Mouse (Mus musculus) layer of hippocampus, adult 8-10 months (tissue): ENCODE data around the gene Igsf6. TPM values are rescaled to one million over a fixed set of nuclear protein-coding genes. Genes with fewer than 3 reads are reported as not detected.
"Not testable (repeated sequence)": the region's sequence is repeated elsewhere in the genome, so short reads cannot be mapped to it uniquely, and the experiment has no call there.

Experiments used
- DNase-seq, 2 experiments: peaks; one replicate each; pipeline ENCODE4 v3.0.0; 2022; ENCODE audit warnings: low spot score in 2 of 2
- total RNA-seq, 4 experiments: library from RNA; stranded (reverse); gene quantifications; 2 replicates each; pipeline ENCODE4 v1.2.4; 2022

Gene Igsf6
- total RNA-seq, 4 experiments from 2014 or later, result 0.28 to 2.8 (median 0.99) TPM

DNA sequence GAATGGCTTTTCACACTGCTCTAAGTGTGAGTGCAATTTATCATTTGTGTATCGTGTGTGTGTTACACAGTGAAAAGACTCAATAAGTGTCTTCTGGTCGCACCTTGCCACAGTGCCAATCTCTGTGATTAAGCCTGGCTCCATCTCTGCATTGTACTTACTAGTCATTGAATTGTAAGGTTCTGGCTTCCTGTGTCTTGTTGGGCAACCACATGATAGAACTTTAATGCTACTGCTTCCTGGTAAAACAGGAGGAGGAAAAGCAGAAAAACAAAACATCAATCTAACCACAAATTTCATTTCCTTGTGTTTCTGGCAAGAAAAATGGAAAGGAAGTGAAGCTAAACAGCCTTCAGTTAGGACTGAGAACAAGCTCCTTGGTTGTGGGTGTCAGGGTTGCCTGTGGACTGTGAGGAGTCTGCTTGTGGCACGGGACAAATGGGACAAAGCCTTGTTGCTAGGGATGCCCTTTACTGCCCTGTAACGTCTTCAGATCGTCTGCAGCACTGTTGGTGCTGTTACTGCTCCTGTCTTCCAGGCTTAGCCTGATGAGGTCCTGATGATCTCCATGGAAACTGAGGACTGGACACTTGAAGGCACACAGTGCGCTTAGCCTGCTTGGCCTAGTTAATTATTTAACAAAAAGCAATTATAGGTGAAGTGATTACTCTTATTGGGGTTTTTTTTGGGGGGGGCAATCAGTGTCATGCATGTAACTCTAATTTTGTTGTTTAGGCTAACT, 14.7 kb downstream of the Igsf6 start:
- DNase-seq, result no peak

DNA sequence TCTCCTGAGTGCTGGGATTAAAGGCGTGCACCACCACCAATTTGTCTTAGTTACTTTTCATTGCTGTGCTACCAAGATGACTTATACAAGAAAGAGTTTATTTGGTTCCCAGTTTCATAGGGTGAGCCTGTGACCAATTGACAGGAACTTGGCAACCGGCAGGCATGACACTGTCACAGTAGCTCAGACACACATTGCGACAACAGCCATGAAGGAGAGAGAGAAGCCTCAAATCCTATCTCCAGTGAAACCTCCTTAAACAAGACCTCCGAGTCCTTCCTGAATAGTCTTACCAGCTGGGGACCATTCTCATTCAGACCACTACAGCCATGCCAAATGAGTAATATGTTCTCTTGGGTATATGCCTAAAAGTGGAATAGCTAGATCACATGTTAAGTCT, 21.3 kb downstream of the Igsf6 start:
- no peak for DNase-seq

DNA sequence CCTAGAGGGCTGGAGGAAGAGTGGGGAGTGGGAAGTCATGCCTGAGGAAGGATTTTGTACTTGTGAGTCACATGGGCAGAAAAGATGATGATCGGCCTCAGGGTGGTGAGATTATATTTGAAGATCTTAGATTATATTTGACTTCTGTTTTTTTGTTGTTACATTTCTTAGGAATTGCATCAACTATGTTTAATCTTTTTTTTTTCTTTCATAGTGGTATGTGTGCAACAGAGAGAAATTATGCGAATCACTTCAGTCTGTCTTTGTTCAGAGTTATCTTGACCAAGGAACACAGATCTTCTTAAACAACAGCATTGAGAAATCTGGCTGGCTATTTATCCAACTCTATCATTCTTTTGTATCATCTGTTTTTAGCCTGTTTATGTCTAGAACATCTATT, 26.7 kb downstream of the Igsf6 start:
- no peak for DNase-seq

DNA sequence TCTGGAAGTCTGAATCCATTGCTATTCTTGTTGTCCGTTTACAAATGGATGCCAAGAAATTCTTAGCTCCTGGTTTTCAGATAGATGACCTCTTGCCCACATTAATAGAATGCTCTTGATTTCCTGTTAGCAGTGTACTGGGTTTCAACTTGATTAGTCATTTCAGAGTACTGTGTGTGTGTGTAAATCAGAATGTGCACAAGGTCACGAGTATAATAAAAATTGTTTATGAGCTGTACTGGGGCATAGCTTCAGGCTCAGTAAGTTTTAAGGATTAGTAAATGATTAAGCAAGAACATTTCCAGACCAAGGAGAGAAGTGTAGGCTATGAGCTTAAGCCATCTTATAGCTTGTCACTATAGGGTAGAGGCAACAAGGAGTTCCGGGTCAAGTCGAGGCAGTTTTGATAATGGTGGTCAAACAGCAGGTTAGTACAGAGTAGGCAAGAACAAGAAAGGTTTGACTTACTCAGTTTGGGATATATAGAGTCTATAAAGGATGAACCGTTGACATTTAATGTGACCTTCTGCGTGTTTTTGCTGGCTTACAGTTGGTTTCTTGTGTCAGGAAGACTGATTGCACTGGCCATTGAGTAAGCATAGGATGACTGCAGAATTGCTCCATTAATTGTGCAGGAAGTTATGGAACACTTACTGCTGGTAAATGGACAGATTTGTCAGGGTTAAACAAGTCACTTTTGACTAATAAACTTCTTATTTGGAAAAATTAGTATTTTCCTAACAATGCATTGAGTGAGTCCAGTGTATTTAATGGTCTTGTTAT, 28.5 kb downstream of the Igsf6 start:
- DNase-seq, result no peak

DNA sequence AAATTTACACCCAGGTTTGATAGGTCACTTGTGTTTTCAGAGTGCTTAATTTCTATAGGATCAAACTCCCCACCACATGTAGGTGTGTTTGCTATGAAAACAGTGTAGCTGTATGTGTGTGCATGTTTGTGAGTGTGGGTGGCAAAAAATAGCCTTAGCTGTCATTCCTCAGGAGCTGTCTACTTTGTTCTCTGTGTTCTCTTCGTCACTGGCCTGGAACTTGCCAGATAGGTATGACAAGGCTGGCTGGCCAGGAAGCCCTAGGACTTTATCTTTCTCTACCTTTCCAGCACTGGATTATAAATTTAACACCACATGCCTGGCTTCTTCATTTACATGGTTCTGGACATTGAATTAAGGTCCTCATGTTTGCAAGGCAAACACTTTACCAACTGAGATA, 30.1 kb downstream of the Igsf6 start:
- DNase-seq, result no peak

DNA sequence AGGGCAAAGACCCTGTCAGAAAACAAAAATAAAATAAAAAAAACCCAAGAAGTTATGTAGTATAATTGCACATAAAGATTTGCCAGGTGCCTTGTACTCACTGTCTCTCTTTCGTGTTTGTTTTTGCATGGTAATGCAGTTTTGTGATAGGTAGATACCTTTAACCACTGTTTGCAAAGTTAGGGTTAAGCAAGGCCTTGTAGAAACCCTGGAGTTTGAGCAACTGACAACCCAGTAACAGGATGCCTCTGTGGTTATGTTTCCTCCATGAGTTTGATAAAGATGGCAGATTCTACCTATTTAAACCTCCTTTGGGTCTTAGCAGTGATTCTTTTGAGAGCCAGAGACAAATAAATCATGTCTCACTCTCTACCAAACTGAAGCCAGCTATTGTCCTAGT, 30.9 kb downstream of the Igsf6 start:
- no peak for DNase-seq

DNA sequence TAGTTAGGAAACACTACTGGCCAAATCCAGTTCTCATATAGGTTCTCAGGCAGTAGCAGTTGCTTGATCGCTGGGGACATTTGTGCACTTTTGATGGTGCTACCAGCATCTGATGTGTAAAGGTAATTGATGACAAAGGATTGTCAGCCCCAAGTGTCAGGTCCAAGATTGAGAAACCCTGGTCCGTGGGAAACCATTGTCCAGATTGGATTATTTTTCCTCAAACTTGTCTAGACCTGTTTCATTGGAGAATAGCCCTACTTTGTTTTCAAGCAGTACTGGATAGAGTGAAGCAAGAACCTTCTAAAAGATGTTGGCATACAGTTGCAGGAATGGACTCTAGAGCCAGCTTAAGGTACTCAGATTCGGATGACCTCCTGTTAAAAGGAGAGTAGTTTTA, 31.4 kb downstream of the Igsf6 start:
- no peak for DNase-seq

DNA sequence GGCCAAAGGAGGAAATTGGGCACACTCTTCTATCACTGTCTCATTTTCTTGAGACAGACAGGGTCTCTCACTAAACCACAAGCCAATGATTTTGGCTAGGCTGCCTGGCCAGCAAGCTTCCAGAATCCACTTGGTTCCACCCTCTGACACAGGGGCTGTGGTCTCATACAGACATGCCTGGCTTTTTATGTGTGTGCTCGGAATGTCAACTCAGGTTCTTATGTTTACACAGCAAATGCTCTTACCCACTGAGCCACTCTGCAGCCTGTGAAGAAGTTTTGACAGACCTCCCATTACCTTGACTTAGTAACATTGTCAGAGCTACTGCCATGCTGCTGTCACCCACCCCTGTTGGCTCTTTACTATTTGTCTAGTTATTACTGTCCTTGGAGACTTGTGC, 32.4 kb downstream of the Igsf6 start:
- DNase-seq, result no peak

DNA sequence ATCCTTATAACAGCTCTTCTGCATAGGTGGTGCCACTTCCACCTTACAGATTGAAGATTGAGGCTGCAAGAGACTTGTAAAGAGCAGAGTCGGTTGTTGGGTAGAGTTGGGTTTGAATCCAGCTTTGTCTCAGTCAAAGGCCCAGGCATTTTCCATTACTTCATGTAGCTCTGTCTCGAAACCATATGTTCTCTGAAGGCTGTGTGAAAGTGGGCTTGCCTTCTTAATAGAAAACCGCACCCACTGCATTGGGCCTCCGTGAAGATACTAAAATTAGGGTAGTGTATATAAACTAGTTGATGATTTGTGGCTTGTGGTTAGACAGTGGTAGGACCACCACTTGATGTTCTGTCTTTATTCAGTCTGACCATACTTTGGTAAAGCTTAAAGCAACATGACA, 33.8 kb downstream of the Igsf6 start:
- no peak for DNase-seq

DNA sequence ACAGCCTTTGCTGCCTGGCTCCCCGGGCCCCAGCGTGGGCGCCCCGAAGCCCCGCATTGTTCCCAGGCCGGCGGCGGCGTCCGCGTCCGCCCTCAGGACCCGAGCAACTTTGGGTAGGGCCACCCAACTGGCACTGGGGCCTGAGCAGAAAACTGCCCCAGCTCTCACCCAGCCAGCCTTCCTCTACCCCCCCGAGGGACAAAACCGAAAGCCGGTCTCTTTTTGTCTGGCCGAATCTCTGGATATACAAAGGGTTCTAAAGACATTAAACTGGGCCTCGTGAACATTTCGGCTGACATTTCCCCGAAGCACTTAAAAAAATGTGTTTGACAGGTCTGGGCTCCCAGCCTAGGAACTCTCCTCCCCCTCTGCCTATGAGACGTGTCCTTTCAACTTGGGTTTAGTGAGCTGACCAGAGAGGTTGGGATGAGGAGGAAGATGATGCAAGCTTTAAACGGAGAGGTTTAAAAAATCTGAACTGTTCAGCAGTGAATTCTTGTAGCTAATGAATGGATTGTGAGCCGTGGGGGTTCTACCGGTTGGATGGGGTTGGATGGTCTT, 39.1 kb downstream of the Igsf6 start:
- peak in 1 of 2 experiments; percentile 15 for DNase-seq

DNA sequence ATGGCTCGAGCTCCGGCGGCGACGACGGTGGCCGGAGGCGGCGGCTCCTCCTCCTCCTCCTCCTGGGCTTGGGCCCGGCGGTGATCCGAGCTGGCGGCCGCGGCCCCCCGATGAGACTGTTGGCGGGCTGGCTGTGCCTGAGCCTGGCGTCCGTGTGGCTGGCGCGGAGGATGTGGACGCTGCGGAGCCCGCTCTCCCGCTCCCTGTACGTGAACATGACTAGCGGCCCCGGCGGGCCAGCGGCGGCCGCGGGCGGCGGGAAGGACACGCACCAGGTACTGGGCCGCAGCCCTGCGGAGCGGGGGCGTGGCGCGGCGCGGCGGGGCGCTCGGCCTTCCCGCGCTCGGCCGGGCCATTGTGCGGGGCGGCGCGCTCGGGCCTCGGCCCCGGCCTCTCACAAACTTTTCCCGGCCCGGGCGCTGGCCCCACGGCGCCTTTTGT, 39.7 kb downstream of the Igsf6 start:
- DNase-seq, result peak; percentile 39 to 50

DNA sequence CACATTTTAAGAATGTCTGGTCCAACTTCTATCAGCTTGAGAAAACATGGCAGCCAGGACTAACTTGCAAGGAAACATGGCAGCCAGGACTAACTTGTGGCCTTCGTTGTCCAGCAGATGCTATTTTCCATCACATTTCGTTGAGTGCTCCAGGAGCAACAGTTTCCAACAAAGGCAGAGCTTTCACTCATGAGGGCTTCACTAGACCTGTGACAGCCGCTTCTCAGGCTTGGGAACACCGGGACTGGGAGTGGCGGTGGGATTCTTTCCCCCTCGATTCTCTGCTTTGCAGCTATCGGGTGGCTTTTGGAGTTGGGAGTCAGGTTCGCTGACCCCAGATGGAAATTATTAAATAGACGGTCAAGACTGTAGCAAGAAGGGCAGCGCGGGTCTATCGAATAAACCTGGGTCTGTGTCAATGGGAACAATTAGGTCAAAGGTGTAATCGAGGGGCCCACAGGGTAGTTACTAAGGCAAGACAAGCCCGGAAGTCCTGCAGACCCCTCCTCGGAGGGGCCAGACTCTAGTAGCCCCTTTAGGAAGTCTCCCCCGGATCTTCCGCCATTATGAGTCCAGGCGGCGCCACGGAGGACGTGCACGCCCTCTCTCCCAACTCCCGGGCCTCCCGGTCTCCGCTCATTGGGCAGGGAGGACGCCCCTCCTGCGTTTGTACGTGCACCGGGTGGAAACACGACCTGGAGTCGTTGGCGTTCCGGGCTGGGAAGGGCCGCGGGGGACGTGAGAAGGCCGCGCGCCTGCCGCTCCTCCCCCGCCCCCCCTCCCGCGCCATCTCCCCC, 40.3 kb downstream of the Igsf6 start, which contains the start of gene Mettl9:
Gene Mettl9 (plus strand): TSS at position 590 of the 797 bp plus-strand sequence.
- DNase-seq, result peak; percentile 87 to 88

DNA sequence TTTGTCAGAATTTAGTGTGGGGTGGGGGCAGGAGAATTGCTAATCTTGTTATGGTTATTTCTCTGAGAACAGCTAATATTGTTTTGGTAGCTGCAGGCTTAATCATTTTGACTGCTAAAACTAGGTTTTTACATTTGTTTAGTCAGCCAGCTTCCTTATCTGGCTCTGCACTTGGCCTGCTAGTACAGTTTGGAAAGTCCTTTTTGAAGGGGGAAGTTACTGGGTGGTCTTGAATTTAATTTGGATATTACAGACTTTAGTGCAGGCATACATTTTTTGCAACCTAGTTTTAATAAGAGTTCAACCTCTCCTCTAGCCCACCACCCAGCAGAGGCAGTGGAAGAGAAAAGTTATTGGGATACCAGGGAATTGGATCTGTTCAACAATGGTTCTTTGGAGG, 44.4 kb downstream of the Igsf6 start:
- not testable (repeated sequence) for DNase-seq

DNA sequence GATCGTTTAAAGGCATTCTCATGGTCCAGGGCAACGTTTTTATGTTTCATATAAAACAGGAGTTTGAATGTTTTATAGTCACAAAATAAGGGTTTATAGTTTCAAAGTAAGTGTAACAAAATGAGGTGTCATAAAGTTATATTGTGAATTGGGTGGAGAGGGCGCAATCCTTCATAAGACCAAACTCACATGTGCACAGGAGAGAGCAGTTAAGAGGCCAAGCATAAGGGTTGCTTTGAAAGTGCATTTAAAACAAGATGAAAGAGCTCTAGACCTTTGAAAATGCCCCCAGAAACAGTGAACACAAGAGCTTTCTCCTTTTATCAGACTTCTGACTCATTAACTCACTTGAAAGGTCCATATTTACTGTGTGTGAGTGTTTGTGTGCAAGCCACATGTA, 48.1 kb downstream of the Igsf6 start:
- DNase-seq, result no peak

DNA sequence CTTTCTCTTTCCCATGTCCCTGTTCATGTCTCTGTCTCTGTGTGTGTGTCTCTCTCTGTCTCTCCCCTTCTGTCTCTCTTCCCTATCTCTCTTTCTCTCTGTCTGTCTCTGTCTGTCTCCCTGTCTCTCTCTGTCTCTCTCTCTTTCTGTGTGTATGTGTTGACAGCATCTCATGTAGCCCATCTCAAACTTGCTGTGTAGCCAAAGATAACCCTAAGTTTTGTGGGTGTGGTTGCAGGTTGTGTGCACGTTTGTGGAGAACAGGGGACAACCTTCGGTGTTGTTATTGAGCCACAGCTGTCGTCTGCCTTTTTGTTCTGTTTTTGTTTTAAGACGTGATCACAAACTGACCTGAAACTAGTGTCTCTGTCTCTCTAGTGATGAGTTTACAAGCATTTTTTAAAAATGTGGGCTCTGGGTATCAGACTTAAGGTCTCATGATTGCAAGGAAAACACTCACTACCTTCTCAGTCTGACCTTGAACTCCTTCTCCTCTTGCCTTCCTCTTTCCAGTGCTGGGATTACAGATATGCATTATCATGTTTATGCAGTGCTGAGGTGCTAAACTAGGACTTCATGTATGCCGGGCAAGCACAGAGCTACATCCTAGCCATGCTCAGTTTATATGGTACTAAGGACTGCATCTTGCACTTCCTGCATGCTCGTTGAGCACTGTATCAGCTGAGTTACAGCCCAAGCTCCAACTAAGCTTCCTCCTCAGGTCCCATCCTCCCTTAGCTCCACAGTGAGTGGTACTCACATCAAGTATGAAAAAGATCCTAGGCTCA, 49.0 kb downstream of the Igsf6 start:
- no peak for DNase-seq

DNA sequence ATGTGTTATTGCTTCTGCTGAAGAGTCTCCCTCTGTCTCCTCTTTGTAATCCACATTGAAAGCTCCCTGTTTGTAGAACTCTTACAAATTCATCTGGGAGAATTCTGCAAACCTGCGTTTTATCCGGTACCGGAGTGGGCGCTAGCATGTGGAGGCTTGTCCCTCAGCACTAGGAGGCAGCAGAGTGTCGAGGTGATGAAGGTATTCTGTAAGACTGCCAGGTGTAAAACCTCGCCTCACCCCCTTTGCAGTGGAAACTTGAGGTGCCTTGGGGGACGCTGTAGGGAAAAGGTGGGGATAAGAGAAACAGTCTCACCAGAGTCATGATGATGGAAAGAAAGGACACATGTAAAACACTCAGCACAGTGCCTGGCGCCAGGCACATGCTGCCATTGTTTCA, 54.1 kb downstream of the Igsf6 start:
- no peak for DNase-seq

DNA sequence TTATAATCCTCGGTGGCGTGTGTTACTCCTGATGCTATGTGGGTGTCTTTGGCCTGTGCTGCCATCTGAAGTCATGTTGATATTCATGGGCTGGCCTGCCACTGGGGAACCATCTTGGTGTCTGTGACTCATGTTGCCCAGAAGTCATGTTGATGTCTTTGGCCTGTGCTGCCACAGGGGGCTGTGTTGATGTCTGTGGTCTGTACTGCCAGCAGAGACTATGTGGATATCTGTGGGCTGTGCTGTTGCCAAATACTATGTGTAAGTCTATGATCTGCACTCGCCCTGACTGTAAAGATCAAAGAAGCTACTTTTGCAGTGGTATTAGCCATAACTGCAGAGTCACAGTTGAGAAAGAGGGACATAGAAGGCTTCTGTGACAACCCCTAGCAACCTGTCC, 55.6 kb downstream of the Igsf6 start:
- no peak for DNase-seq

DNA sequence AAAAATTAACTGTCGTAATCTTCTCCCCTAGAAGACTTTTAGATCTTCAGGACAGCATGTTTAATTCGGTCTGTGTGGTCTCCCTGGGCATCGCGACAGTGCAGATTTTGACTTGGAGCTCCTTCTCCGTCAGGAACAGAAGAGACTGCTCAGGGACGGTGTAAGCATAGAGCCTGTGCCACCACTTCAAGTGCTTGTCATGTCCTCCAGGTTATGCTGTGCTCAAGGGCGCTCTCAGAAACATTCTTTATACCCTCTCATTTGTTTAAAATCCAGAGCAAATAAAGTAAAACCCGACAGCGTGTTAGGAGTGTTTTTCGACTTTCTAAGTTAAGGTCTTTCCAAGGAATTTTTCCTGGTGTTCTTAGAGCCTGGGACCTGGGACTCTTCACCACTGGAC, 59.9 kb downstream of the Igsf6 start:
- DNase-seq, result no peak
